8 mouse cellular contexts compared by ENCODE assay signal in the genomic region with DNA sequence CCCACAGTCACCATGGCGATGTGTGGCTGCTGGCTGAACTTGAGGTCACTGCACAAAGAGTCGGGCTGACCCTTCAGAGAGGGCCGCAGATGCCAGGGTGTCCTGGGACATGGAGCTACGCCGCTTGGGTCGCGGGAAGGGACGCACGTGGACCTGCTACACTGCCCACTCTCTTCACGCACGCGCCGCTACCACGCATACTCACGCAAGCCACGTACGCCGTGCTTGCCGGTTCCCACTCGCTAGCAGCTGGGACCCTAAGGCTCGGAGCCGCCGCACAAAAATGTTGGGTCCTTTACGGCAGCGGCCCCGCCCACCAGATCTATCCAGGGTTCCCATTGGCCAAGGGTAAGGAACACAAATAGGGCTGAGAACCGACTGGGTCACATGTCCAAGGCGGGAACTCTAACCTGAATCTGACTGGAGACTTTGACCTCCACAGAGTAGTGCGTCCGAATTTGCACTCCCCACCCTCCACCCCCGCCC. TPM values are rescaled to one million over a fixed set of nuclear protein-coding genes. Genes with fewer than 3 reads are reported as not detected.
DNase-seq lines count a peak whose midpoint lies in the region; ATAC-seq and TF ChIP-seq lines count a peak whose summit lies in the region.

Abcb6 (minus strand) TSS at position 288 of the 486 bp plus-strand sequence.

- H3K27me3 ChIP-seq in hindbrain, postnatal 0 days (ENCODE audit: insufficient read depth, low read length): no peaks in the 10 kb centered on the region

- intact Hi-C loops in gastrocnemius, adult 2 months (cut with DNase I): no loop called here
- intact Hi-C loops in left cerebral cortex, adult 2 months (cut with DNase I): loop anchor here (1.0 to 5.0 kb wide), 4 partner anchors 11 to 72 kb away; partner anchors contain the start of genes Cnppd1, Retreg2 and Tuba4a

- peak within 1 kb of the TSS; percentile 53 for H3K9ac ChIP-seq in hindbrain, postnatal 0 days (replicated peaks; ENCODE audit: low read length)

- peaks cover 10% of the 10 kb centered on the region for H3K4me1 ChIP-seq in hindbrain, postnatal 0 days (ENCODE audit: insufficient read depth, low read length)

- no peaks in the 10 kb centered on the region for H3K9me3 ChIP-seq in hindbrain, postnatal 0 days (ENCODE audit: low read length)

- DNase-seq in WW6 (ENCODE audit: low read depth, low spot score): peak; percentile 72
- peak; percentile 68 to 85 for DNase-seq in cerebellum, postnatal 4 days (ENCODE audit: low spot score in 2 of 2)
- peak; percentile 91 for DNase-seq in gastrocnemius, adult 2 months
- peak; percentile 96 for DNase-seq in hindbrain, postnatal 0 days (ENCODE audit: low spot score)
- DNase-seq in left cerebral cortex, adult 2 months (ENCODE audit: extremely low spot score in 1 of 2, low spot score in 2 of 2): peak; percentile 89 to 92
- DNase-seq in right cerebral cortex, postnatal 10 days (ENCODE audit: low spot score in 2 of 2): peak; percentile 96 to 98
- peak; percentile 70 for DNase-seq in urinary bladder, postnatal 25 days (ENCODE audit: low spot score)

- peak; percentile 93 for ATAC-seq in hindbrain, postnatal 0 days
- ATAC-seq in megakaryocyte, adult 5-6 weeks (ENCODE audit: poor library complexity, severe bottlenecking): peak; percentile 90

- H3K4me2 ChIP-seq in hindbrain, postnatal 0 days (ENCODE audit: low read depth, low read length): peak within 1 kb of the TSS; percentile 93

- peak within 1 kb of the TSS; percentile 76 for H3K4me3 ChIP-seq in gastrocnemius, adult 2 months
- H3K4me3 ChIP-seq in hindbrain, postnatal 0 days (ENCODE audit: low read length): peak within 1 kb of the TSS; percentile 50
- H3K4me3 ChIP-seq in left cerebral cortex, adult 2 months: peak within 1 kb of the TSS; percentile 62

- TF ChIP-seq CTCF in gastrocnemius, adult 2 months (IDR thresholded peaks at IDR 0.05): no peak
- TF ChIP-seq CTCF in hindbrain, postnatal 0 days (IDR thresholded peaks at IDR 0.05; ENCODE audit: low read depth): no peak
- no peak for TF ChIP-seq CTCF in left cerebral cortex, adult 2 months (IDR thresholded peaks at IDR 0.05)

- H3K27ac ChIP-seq in gastrocnemius, adult 2 months: peak within 1 kb of the TSS; percentile 88
- peak within 1 kb of the TSS; percentile 69 for H3K27ac ChIP-seq in hindbrain, postnatal 0 days
- peak within 1 kb of the TSS; percentile 29 for H3K27ac ChIP-seq in left cerebral cortex, adult 2 months

- WGBS in hindbrain, postnatal 0 days: under 1% methylated on average over 31 of the region's 31 CpGs

- peaks cover 40% of the 10 kb centered on the region for H3K36me3 ChIP-seq in hindbrain, postnatal 0 days (ENCODE audit: insufficient read depth, low read length)

RNA-seq across cellular contexts. Expression of gene Abcb6, which starts in this region (rescaled TPM):
- total RNA-seq in gastrocnemius, adult 2 months (2021): 10 to 100 TPM; 18.9 to 20.4 TPM
- 51.5 and 52.0 TPM in 2 replicates for total RNA-seq in hindbrain, postnatal 0 days (2014; rRNA removed)
- polyA plus RNA-seq in hindbrain, postnatal 0 days (2015; fragmentation: Nextera tagmentation; extraction: Ambion mirVana): 40.4 and 45.9 TPM in 2 replicates
- total RNA-seq in left cerebral cortex, adult 2 months (2021): 10 to 100 TPM; 24.9 to 25.4 TPM
- 2.5 and 4.0 TPM in 2 replicates for total RNA-seq in megakaryocyte, adult 5-6 weeks (2015)
- 3.6 and 5.3 TPM in 2 replicates for total RNA-seq in megakaryocyte, adult 5-6 weeks (2017)

Comparison
In these comparisons a context has a peak if more than half of its experiments do, and no peak if none do; other contexts are left out.
1. Peak in every context shown above with its lines: DNase-seq, ATAC-seq, H3K4me3 ChIP-seq and H3K27ac ChIP-seq.
2. H3K27ac ChIP-seq: peak in every context shown above with its lines; median percentile 88 in gastrocnemius, adult 2 months; 69 in hindbrain, postnatal 0 days; 29 in left cerebral cortex, adult 2 months.